Mouse (Mus musculus): ENCODE data around the gene Tead2. TPM values are rescaled to one million over a fixed set of nuclear protein-coding genes. Genes with fewer than 3 reads are reported as not detected.
A peak's percentile ranks its signal among the peaks of the same experiment; 100 is the strongest.
"Not testable (repeated sequence)": the region's sequence is repeated elsewhere in the genome, so short reads cannot be mapped to it uniquely, and the experiment has no call there.

Gene Tead2
- polyA plus RNA-seq, 1 experiment from 2014 or later: 222 TPM

- peak within 1 kb of the TSS; percentile 1; the same call in 1 of the 2 replicates for H3K4me2 ChIP-seq
- no peak for ATAC-seq (ENCODE audit: insufficient read depth)
- 0 out of 2 replicates have a peak, but pooled peaks cover 3% of the 10 kb centered on the region for H3K36me3 ChIP-seq (ENCODE audit: insufficient read depth)
- WGBS: 34% methylated on average over 20 of the region's 20 CpGs
- H3K4me1 ChIP-seq (ENCODE audit: insufficient read depth): peaks cover 8% of the 10 kb centered on the region
- H3K9ac ChIP-seq: no peak within 1 kb of the TSS
- TF ChIP-seq CTCF (IDR thresholded peaks at IDR 0.05; ENCODE audit: low read depth): no peak
- no peak within 1 kb of the TSS for H3K27ac ChIP-seq (ENCODE audit: low read depth)
- H3K4me3 ChIP-seq (ENCODE audit: low read depth, low read length): no peak within 1 kb of the TSS
- no peaks in the 10 kb centered on the region for H3K9me3 ChIP-seq (ENCODE audit: low read depth, low read length)
- DNase-seq: no peak
- no peaks in the 10 kb centered on the region for H3K27me3 ChIP-seq (ENCODE audit: insufficient read depth, low read length)
These were observed 23.4 kb downstream of the Tead2 start, which contains the start of gene Cd37 for GRCm38 (mm10) chr7:45238723-45239496. Gene Cd37, minus strand, starts transcription at chr7:45239115.

DNA sequence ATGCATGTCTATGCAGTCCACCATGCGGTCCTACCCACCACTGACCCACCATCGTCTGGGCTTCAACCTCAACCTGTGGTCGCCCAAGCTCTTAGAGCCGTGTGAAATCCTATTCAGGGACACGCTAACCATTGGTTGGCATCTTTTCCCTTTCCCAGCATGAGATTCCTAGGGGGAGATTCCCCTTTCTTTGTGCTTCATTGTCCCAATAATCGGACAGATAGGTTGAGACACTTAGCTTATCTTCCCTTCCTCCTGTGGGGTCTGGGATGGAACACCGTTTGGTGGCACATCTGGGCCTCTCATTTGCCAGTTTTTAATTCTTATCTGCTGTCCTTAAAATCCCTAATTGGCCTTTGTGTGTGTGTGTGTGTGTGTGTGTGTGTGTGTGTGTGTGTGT lies 24.6 kb downstream of the Tead2 start:
- ATAC-seq (ENCODE audit: insufficient read depth): no peak
- H3K4me3 ChIP-seq (ENCODE audit: low read depth, low read length): no peak overlapping the region
- no peak overlapping the region for H3K9ac ChIP-seq
- no peak overlapping the region for H3K4me2 ChIP-seq
- TF ChIP-seq CTCF (IDR thresholded peaks at IDR 0.05; ENCODE audit: low read depth): no peak
- H3K9me3 ChIP-seq (ENCODE audit: low read depth, low read length): no peaks in the 10 kb centered on the region
- no peaks in the 10 kb centered on the region for H3K36me3 ChIP-seq (ENCODE audit: insufficient read depth)
- H3K4me1 ChIP-seq (ENCODE audit: insufficient read depth): peaks cover 4% of the 10 kb centered on the region; the same call in 1 of the 2 replicates
- no peak overlapping the region for H3K27ac ChIP-seq (ENCODE audit: low read depth)
- WGBS: 85% methylated on average over 7 of the region's 7 CpGs
- no peaks in the 10 kb centered on the region for H3K27me3 ChIP-seq (ENCODE audit: insufficient read depth, low read length)
- DNase-seq: no peak

- ATAC-seq (ENCODE audit: insufficient read depth): peak; percentile 41; the same call in 1 of the 2 replicates
- peak within 1 kb of the TSS; percentile 38 for H3K9ac ChIP-seq
- WGBS: 14% methylated on average over 53 of the region's 53 CpGs
These were observed 25.3 kb downstream of the Tead2 start, which contains the start of gene Slc6a16 for GRCm38 (mm10) chr7:45240633-45241388. Gene Slc6a16, plus strand, starts transcription at chr7:45241085.

DNA sequence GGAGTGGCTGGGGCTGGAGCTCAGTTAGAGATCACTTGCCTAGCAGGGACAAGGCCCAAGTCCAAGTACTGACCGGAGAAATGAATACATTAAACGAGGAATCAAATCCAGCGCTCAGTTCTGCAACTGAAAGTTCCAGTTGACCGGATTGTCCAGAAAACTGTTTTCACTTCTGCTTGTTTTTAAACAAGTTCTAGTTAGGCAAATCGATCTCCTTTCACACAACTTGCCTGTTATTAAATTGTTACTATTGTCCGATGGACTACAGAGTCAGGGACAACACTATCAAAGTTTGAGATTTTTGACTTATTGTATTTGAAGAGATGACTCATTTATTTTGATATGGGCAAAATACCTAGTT lies 25.8 kb downstream of the Tead2 start:
- TF ChIP-seq CTCF (IDR thresholded peaks at IDR 0.05; ENCODE audit: low read depth): no peak
- DNase-seq: no peak
- Histone ChIP-seq H3K4me1 (ENCODE audit: insufficient read depth) (peaks cover 4% of the 10 kb centered on the region; the same call in 1 of the 2 replicates), H3K36me3 (ENCODE audit: insufficient read depth) (no peaks in the 10 kb centered on the region), H3K9ac (peak overlapping the region; percentile 38; the same call in 1 of the 2 replicates), H3K4me3 (ENCODE audit: low read depth, low read length) (peak overlapping the region; percentile 20; the same call in 1 of the 2 replicates), H3K27ac (ENCODE audit: low read depth) (no peak overlapping the region), H3K9me3 (ENCODE audit: low read depth, low read length) (no peaks in the 10 kb centered on the region), H3K4me2 (peak overlapping the region; percentile 56), H3K27me3 (ENCODE audit: insufficient read depth, low read length) (no peaks in the 10 kb centered on the region)
- WGBS: 73% methylated on average over 6 of the region's 6 CpGs
- no peak for ATAC-seq (ENCODE audit: insufficient read depth)

More at GRCm38 (mm10) chr7:45240633-45241388, 25.3 kb downstream of the Tead2 start, which contains the start of gene Slc6a16:
- 0 out of 2 replicates have a peak, but pooled peaks have one; percentile 6 for TF ChIP-seq CTCF (IDR thresholded peaks at IDR 0.05; ENCODE audit: low read depth)
- peak within 1 kb of the TSS; percentile 56 for H3K4me2 ChIP-seq
- H3K36me3 ChIP-seq (ENCODE audit: insufficient read depth): no peaks in the 10 kb centered on the region
- H3K4me3 ChIP-seq (ENCODE audit: low read depth, low read length): peak within 1 kb of the TSS; percentile 20
- H3K9me3 ChIP-seq (ENCODE audit: low read depth, low read length): no peaks in the 10 kb centered on the region
- peak; percentile 60 for DNase-seq
- H3K27me3 ChIP-seq (ENCODE audit: insufficient read depth, low read length): no peaks in the 10 kb centered on the region
- no peak within 1 kb of the TSS for H3K27ac ChIP-seq (ENCODE audit: low read depth)
- peaks cover 4% of the 10 kb centered on the region; the same call in 1 of the 2 replicates for H3K4me1 ChIP-seq (ENCODE audit: insufficient read depth)

DNA sequence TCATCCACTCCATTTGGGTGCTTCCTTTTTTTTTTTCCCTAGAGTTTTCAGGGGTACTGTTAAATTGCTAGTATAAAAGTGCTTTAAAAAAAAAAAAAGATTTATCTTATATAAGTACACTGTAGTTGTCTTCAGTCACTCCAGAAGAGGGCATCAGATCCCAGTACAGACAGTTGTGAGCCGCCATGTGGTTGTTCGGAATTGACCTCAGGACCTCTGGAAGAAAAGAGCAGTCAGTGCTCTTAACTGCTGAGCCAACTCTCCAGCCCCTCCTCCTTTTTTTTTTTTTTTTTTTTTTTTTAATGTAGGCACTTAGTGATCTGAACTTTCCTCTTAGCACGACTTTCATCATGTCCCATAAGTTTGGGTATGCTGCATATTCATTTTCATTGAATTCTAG lies 32.1 kb downstream of the Tead2 start:
- TF ChIP-seq CTCF (IDR thresholded peaks at IDR 0.05; ENCODE audit: low read depth): no peak
- ATAC-seq (ENCODE audit: insufficient read depth): no peak
- WGBS: 38% methylated on average over 3 of the region's 3 CpGs

DNA sequence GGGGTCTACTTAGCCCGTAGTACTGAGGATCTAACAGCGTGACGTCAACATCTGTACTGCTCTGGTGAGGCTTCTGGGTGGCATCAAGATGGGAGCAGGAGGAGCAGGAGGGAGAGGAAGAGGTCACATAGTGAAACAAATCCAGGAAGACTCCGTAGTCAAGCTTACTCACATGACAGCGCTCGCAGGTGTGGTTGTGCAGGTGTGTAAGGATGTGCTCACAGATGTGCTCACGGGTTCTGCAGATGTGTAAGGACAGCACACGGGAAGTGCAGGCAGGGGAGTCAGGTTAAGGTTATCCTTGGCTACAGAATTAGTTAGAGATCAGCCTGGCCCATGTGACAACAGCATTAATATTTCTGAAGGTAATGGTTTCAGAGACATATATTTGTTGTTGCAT lies 38.3 kb downstream of the Tead2 start:
- H3K4me2 ChIP-seq: no peak overlapping the region
- no peaks in the 10 kb centered on the region for H3K27me3 ChIP-seq (ENCODE audit: insufficient read depth, low read length)
- no peak for ATAC-seq (ENCODE audit: insufficient read depth)
- no peaks in the 10 kb centered on the region for H3K9me3 ChIP-seq (ENCODE audit: low read depth, low read length)
- no peak overlapping the region for H3K4me3 ChIP-seq (ENCODE audit: low read depth, low read length)
- no peak for TF ChIP-seq CTCF (IDR thresholded peaks at IDR 0.05; ENCODE audit: low read depth)
- no peaks in the 10 kb centered on the region for H3K4me1 ChIP-seq (ENCODE audit: insufficient read depth)
- H3K27ac ChIP-seq (ENCODE audit: low read depth): no peak overlapping the region
- no peak for DNase-seq
- no peak overlapping the region for H3K9ac ChIP-seq
- 76% methylated on average over 8 of the region's 8 CpGs for WGBS
- H3K36me3 ChIP-seq (ENCODE audit: insufficient read depth): no peaks in the 10 kb centered on the region

More for the DNA sequence above, 32.1 kb downstream of the Tead2 start:
- Histone ChIP-seq H3K36me3 (ENCODE audit: insufficient read depth) (no peaks in the 10 kb centered on the region), H3K4me2 (no peak overlapping the region), H3K27me3 (ENCODE audit: insufficient read depth, low read length) (no peaks in the 10 kb centered on the region), H3K4me3 (ENCODE audit: low read depth, low read length) (no peak overlapping the region), H3K4me1 (ENCODE audit: insufficient read depth) (no peaks in the 10 kb centered on the region), H3K9ac (no peak overlapping the region), H3K27ac (ENCODE audit: low read depth) (no peak overlapping the region), H3K9me3 (ENCODE audit: low read depth, low read length) (no peaks in the 10 kb centered on the region)
- DNase-seq: no peak

- peak; percentile 27 for DNase-seq
- 41% methylated on average over 5 of the region's 7 CpGs for WGBS
- H3K27me3 ChIP-seq (ENCODE audit: insufficient read depth, low read length): not testable (repeated sequence)
These were observed 40.3 kb downstream of the Tead2 start for GRCm38 (mm10) chr7:45255822-45256221.

More at GRCm38 (mm10) chr7:45255822-45256221, 40.3 kb downstream of the Tead2 start:
- ATAC-seq (ENCODE audit: insufficient read depth); H3K9me3 ChIP-seq (ENCODE audit: low read depth, low read length); H3K9ac ChIP-seq; H3K4me1 ChIP-seq (ENCODE audit: insufficient read depth); H3K4me2 ChIP-seq; H3K27ac ChIP-seq (ENCODE audit: low read depth); H3K4me3 ChIP-seq (ENCODE audit: low read depth, low read length); H3K36me3 ChIP-seq (ENCODE audit: insufficient read depth): not testable (repeated sequence)

Measured in lung, embryonic 14.5 days (tissue).